Mouse (Mus musculus): ENCODE results near the gene Scgb2b20.
"Not testable (repeated sequence)": the region's sequence is repeated elsewhere in the genome, so short reads cannot be mapped to it uniquely, and the experiment has no call there.

The Scgb2b20 gene

DNA sequence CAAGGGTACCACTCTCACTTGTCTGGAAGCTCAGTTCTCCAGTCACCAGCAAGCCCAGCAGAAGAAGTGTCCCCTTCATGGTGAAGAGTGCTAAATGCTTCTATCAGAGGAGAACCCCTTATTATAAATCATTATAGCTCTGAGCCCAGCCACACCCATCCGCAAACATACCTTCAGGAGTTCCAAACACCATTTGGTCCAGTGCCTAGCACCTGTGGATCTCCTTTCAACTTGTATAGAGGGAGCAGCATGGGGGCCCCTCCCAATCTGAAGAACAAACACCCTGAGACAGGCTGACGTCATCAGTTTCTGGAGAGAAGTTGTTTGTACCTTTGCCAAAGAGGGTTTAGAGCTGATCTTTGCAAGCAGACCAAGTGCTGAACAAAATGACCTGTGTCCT, at the start of gene Scgb2b20:
TSS of gene Scgb2b20 (minus strand) at position 101 of the 400 bp plus-strand sequence.
- not testable (repeated sequence) for DNase-seq (ENCODE audit: low read depth, low spot score)

GRCm38 (mm10) chr7:33409681-33410080, 43.6 kb upstream of the Scgb2b20 start:
- DNase-seq (ENCODE audit: low read depth, low spot score) = not testable (repeated sequence)

DNA sequence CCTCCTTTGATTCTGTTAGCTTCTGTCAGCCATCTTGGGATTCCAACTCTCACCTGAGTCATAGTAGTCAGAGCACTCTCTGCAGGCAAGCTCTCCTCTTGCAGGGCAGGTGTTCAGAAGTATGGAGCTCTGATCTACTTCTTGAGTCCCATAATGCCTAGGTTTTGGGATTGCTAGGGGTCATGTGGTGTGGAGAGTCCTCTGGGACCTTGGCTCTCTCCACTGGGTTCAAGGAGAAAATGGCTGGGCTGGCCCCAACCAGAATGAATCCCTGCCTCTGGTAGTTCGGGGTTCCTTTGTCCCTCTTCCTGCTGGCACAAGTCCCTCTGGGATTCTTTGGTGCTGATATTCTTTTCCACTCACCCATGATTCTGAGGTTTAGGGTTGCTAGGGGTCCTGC, 35.5 kb upstream of the Scgb2b20 start:
- DNase-seq (ENCODE audit: low read depth, low spot score) = no peak

GRCm38 (mm10) chr7:33399749-33400148, 33.6 kb upstream of the Scgb2b20 start:
- DNase-seq (ENCODE audit: low read depth, low spot score) = not testable (repeated sequence)

DNA sequence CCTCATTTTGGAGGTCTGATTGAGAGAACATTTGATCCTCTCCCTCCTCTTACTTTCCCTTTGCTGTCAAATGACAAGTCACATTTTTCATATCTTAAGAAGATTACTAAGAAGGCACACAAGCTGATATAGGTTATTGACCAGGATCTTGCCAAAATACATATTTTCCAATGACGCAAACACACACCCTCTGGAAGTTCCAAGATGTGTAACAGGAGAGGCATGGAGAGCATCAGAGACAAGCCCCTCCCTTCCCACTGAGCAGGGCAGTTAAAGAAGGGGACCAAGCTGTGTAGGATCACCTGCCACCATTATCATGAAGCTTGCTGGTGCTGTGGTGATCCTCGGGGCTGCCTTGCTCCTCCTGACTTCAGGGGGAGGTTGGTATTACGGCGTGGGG, 6.8 kb upstream of the Scgb2b20 start, which contains the start of gene Scgb1b20:
TSS of gene Scgb1b20 (plus strand) at position 301 of the 400 bp plus-strand sequence.
- DNase-seq (ENCODE audit: low read depth, low spot score) = not testable (repeated sequence)
